Mouse (Mus musculus): Measurements from ENCODE around the gene Rora.

GRCm38 (mm10) chr9:68821388-68821787, 167.8 kb downstream of the Rora start:
- TF ChIP-seq CTCF (IDR thresholded peaks at IDR 0.05; ENCODE audit: low read depth) (no peak), EP300 (IDR thresholded peaks at IDR 0.05; ENCODE audit: low read depth) (no peak)
